8 mouse cellular contexts compared by ENCODE assay signal in genomic region chr8:105397747-105398146, GRCm38 (mm10). TPM values are rescaled to one million over a fixed set of nuclear protein-coding genes. Genes with fewer than 3 reads are reported as not detected.
DNase-seq lines count a peak whose midpoint lies in the region; ATAC-seq and TF ChIP-seq lines count a peak whose summit lies in the region.

No protein-coding gene starts in this region.

- H3K27ac ChIP-seq in kidney, adult 2 months (ENCODE audit: insufficient read depth, low read depth, low read length) = no peak overlapping the region
- H3K27ac ChIP-seq in kidney, embryonic 14.5 days (ENCODE audit: low read depth, low read length) = no peak overlapping the region
- no peak overlapping the region for H3K27ac ChIP-seq in embryonic facial prominence, embryonic 14.5 days (replicated peaks; ENCODE audit: low read depth, low read length)

- H3K36me3 ChIP-seq in kidney, adult 2 months (ENCODE audit: control insufficient read depth, insufficient read depth, low read length) = no peaks in the 10 kb centered on the region
- no peaks in the 10 kb centered on the region for H3K36me3 ChIP-seq in kidney, embryonic 14.5 days (ENCODE audit: control insufficient read depth, insufficient read depth, low read length)
- H3K36me3 ChIP-seq in E14TG2a.4 (ENCODE audit: insufficient read depth, low read length) = no peaks in the 10 kb centered on the region
- no peaks in the 10 kb centered on the region for H3K36me3 ChIP-seq in embryonic facial prominence, embryonic 14.5 days (ENCODE audit: control insufficient read depth, insufficient read depth, low read length)

- H3K9me3 ChIP-seq in kidney, embryonic 14.5 days (ENCODE audit: control insufficient read depth, low read length) = 0 out of 2 replicates have a peak, but pooled peaks cover 2% of the 10 kb centered on the region
- no peaks in the 10 kb centered on the region for H3K9me3 ChIP-seq in E14TG2a.4 (ENCODE audit: low read length)
- no peaks in the 10 kb centered on the region for H3K9me3 ChIP-seq in embryonic facial prominence, embryonic 14.5 days (ENCODE audit: control insufficient read depth, low read length)

- no peaks in the 10 kb centered on the region for H3K27me3 ChIP-seq in kidney, adult 2 months (replicated peaks; ENCODE audit: control insufficient read depth, insufficient read depth, low read length)
- H3K27me3 ChIP-seq in kidney, embryonic 14.5 days (ENCODE audit: control insufficient read depth, insufficient read depth, low read length) = no peaks in the 10 kb centered on the region
- H3K27me3 ChIP-seq in E14TG2a.4 (ENCODE audit: insufficient read depth, low read length) = peaks cover 12% of the 10 kb centered on the region
- H3K27me3 ChIP-seq in embryonic facial prominence, embryonic 14.5 days (replicated peaks; ENCODE audit: control insufficient read depth, insufficient read depth, low read length) = no peaks in the 10 kb centered on the region

- H3K4me2 ChIP-seq in kidney, embryonic 14.5 days (replicated peaks; ENCODE audit: low read depth, low read length) = no peak overlapping the region
- H3K4me2 ChIP-seq in embryonic facial prominence, embryonic 14.5 days (ENCODE audit: low read depth, low read length) = no peak overlapping the region

- TF ChIP-seq CTCF in kidney, adult 2 months (conservative IDR thresholded peaks at IDR 0.05; ENCODE audit: insufficient read depth, insufficient read length, low read depth, low read length) = peak; percentile 60
- peak; percentile 94 for TF ChIP-seq CTCF in E14TG2a.4 (conservative IDR thresholded peaks at IDR 0.05; ENCODE audit: low read length)

- TF ChIP-seq POLR2A in kidney, adult 2 months (IDR thresholded peaks at IDR 0.05; ENCODE audit: low read depth, low read length) = no peak

- 24% methylated on average over 3 of the region's 3 CpGs for WGBS in kidney, adult 2 months
- WGBS in kidney, embryonic 14.5 days = 31% methylated on average over 3 of the region's 3 CpGs
- 27% methylated on average over 3 of the region's 3 CpGs for WGBS in embryonic facial prominence, embryonic 14.5 days

- H3K9ac ChIP-seq in kidney, embryonic 14.5 days (ENCODE audit: low read depth, low read length) = no peak overlapping the region
- no peak overlapping the region for H3K9ac ChIP-seq in embryonic facial prominence, embryonic 14.5 days (ENCODE audit: low read depth, low read length)

- ATAC-seq in kidney, embryonic 14.5 days (ENCODE audit: low FRiP score, low TSS enrichment) = no peak
- ATAC-seq in embryonic facial prominence, embryonic 14.5 days (ENCODE audit: low read depth) = no peak

- DNase-seq in kidney, adult 2 months = peak; percentile 79
- DNase-seq in adipocyte (ENCODE audit: low spot score) = peak; percentile 75
- peak; percentile 91 for DNase-seq in embryonic facial prominence, embryonic 14.5 days (ENCODE audit: low spot score)
- DNase-seq in left cerebral cortex, postnatal 25 days (ENCODE audit: low spot score in 2 of 2) = peak; percentile 49 to 61
- DNase-seq in thymus, postnatal 14 days = peak; percentile 55
- DNase-seq in urinary bladder, postnatal 25 days (ENCODE audit: low spot score) = no peak

- no peak overlapping the region for H3K4me3 ChIP-seq in kidney, adult 2 months (ENCODE audit: insufficient read depth, low read depth, low read length)
- no peak overlapping the region for H3K4me3 ChIP-seq in kidney, embryonic 14.5 days (ENCODE audit: low read length)
- H3K4me3 ChIP-seq in E14TG2a.4 (replicated peaks; ENCODE audit: low read length) = no peak overlapping the region
- no peak overlapping the region for H3K4me3 ChIP-seq in embryonic facial prominence, embryonic 14.5 days (ENCODE audit: low read depth, low read length)

- no peaks in the 10 kb centered on the region for H3K4me1 ChIP-seq in kidney, adult 2 months (ENCODE audit: control insufficient read depth, insufficient read depth, low read length)
- H3K4me1 ChIP-seq in kidney, embryonic 14.5 days (ENCODE audit: control insufficient read depth, insufficient read depth, low read length) = no peaks in the 10 kb centered on the region
- peaks cover 69% of the 10 kb centered on the region for H3K4me1 ChIP-seq in E14TG2a.4 (replicated peaks; ENCODE audit: low read depth, low read length)
- H3K4me1 ChIP-seq in embryonic facial prominence, embryonic 14.5 days (ENCODE audit: control insufficient read depth, insufficient read depth, low read length) = no peaks in the 10 kb centered on the region

- intact Hi-C loops in left cerebral cortex, postnatal 25 days (cut with DNase I) = no loop called here

RNA-seq across cellular contexts. Expression of gene Kctd19, which starts 15.6 kb away (rescaled TPM):
- 0.08 and 0.17 TPM in 2 replicates for polyA plus RNA-seq in kidney, adult 2 months (2012; rRNA removed)
- polyA plus RNA-seq in kidney, embryonic 14.5 days (2014; fragmentation: Nextera tagmentation; extraction: Ambion mirVana) = not detected in 2 replicates
- polyA plus RNA-seq in embryonic facial prominence, embryonic 14.5 days (2014; fragmentation: Nextera tagmentation; extraction: Ambion mirVana) = not detected in 2 replicates
- total RNA-seq in left cerebral cortex, postnatal 25 days (2021) = not detected

RNA-seq across cellular contexts. Expression of gene Lrrc36, which starts 15.6 kb away (rescaled TPM):
- 0.33 and 0.45 TPM in 2 replicates for polyA plus RNA-seq in kidney, adult 2 months (2012; rRNA removed)
- polyA plus RNA-seq in kidney, embryonic 14.5 days (2014; fragmentation: Nextera tagmentation; extraction: Ambion mirVana) = 0.21 TPM in 1 of 2 replicates, not detected in the other
- polyA plus RNA-seq in embryonic facial prominence, embryonic 14.5 days (2014; fragmentation: Nextera tagmentation; extraction: Ambion mirVana) = 0.46 and 0.58 TPM in 2 replicates
- under 1 TPM; 0.28 to 0.41 TPM for total RNA-seq in left cerebral cortex, postnatal 25 days (2021)

RNA-seq across cellular contexts. Expression of gene Plekhg4, which starts 24.7 kb away (rescaled TPM):
- 0.14 and 0.18 TPM in 2 replicates for polyA plus RNA-seq in kidney, adult 2 months (2012; rRNA removed)
- polyA plus RNA-seq in kidney, embryonic 14.5 days (2014; fragmentation: Nextera tagmentation; extraction: Ambion mirVana) = 0.43 and 1.2 TPM in 2 replicates
- 0.25 and 0.63 TPM in 2 replicates for polyA plus RNA-seq in embryonic facial prominence, embryonic 14.5 days (2014; fragmentation: Nextera tagmentation; extraction: Ambion mirVana)
- 1 to 10 TPM; 3.1 to 4.6 TPM for total RNA-seq in left cerebral cortex, postnatal 25 days (2021)

RNA-seq across cellular contexts. Expression of gene Slc9a5, which starts 49.1 kb away (rescaled TPM):
- 1.9 and 2.5 TPM in 2 replicates for polyA plus RNA-seq in kidney, adult 2 months (2012; rRNA removed)
- 2.6 and 4.0 TPM in 2 replicates for polyA plus RNA-seq in kidney, embryonic 14.5 days (2014; fragmentation: Nextera tagmentation; extraction: Ambion mirVana)
- 3.0 and 3.3 TPM in 2 replicates for polyA plus RNA-seq in embryonic facial prominence, embryonic 14.5 days (2014; fragmentation: Nextera tagmentation; extraction: Ambion mirVana)
- total RNA-seq in left cerebral cortex, postnatal 25 days (2021) = 10 to 100 TPM; 39.1 to 42.6 TPM

RNA-seq across cellular contexts. Expression of gene Fhod1, which starts 50.0 kb away (rescaled TPM):
- polyA plus RNA-seq in kidney, adult 2 months (2012; rRNA removed) = 18.2 and 20.0 TPM in 2 replicates
- polyA plus RNA-seq in kidney, embryonic 14.5 days (2014; fragmentation: Nextera tagmentation; extraction: Ambion mirVana) = 5.1 and 6.0 TPM in 2 replicates
- 2.4 and 2.7 TPM in 2 replicates for polyA plus RNA-seq in embryonic facial prominence, embryonic 14.5 days (2014; fragmentation: Nextera tagmentation; extraction: Ambion mirVana)
- 1 to 10 TPM; 2.5 to 3.2 TPM for total RNA-seq in left cerebral cortex, postnatal 25 days (2021)
